Mouse (Mus musculus) erythroblast, embryonic 14.5 days (primary cell): ENCODE results near the gene Rptor.

Experiments used
- GATA1 ChIP-seq: IDR thresholded peaks from 2 replicates; pipeline ENCODE4 v1.6.1; 2012; ENCODE audit warnings: low read length, inconsistent platforms, mixed read lengths
- TAL1 ChIP-seq: IDR thresholded peaks from 3 replicates; pipeline ENCODE4 v1.6.1; 2012; ENCODE audit warnings: low read length, inconsistent platforms, mixed read lengths

- TF ChIP-seq GATA1 (no peak), TAL1 (no peak)
These were observed 164.8 kb downstream of the Rptor start for GRCm38 (mm10) chr11:119767525-119767924.
